Mouse (Mus musculus) G1E (cell line): ENCODE data around the gene Acot7.

Source experiments
- CTCF ChIP-seq: IDR thresholded peaks from 2 replicates; pipeline ENCODE4 v1.5.1; 2012; ENCODE audit warnings: low read depth, low read length, inconsistent platforms, mixed read lengths
- GATA1 ChIP-seq: IDR thresholded peaks from 2 replicates; pipeline ENCODE4 v1.6.1; 2012; ENCODE audit warnings: borderline replicate concordance, low read length, inconsistent platforms, mixed read lengths
- POLR2AphosphoS5 ChIP-seq: IDR thresholded peaks from 2 replicates; pipeline ENCODE4 v1.6.1; 2012; ENCODE audit warnings: low read depth, low read length, inconsistent platforms; ENCODE audit not compliant: insufficient replicate concordance

DNA sequence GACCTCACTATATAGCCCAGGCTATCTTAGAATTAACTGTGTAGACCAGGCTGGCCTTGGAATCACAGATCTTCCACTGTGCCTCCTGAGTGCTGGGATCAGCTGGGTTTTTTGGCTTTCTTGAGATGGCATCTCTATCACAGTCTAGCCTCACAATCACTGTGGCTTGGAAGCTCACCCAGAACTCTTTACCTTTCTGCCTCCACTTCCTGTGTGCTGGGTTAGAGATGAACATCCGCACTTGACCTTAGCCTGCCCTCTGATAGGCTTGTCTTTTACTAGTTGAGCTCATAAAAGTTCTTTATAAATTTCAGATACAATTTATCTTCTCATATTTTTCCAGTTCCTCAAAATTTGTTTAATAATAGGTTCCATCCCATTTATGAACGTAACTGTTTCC is 10.7 kb downstream of the Acot7 start:
- TF ChIP-seq CTCF = no peak
- TF ChIP-seq POLR2AphosphoS5 = no peak
- no peak for TF ChIP-seq GATA1
